Mouse (Mus musculus): ENCODE data around the gene Tbc1d30.
"Not testable (repeated sequence)": the region's sequence is repeated elsewhere in the genome, so short reads cannot be mapped to it uniquely, and the experiment has no call there.

The Tbc1d30 gene

GRCm38 (mm10) chr10:121364801-121365564 lies 13.9 kb upstream of the Tbc1d30 start, which contains the start of gene Gns:
Gene Gns, plus strand, starts transcription at chr10:121365090.
- DNase-seq = peak; percentile 84

DNA sequence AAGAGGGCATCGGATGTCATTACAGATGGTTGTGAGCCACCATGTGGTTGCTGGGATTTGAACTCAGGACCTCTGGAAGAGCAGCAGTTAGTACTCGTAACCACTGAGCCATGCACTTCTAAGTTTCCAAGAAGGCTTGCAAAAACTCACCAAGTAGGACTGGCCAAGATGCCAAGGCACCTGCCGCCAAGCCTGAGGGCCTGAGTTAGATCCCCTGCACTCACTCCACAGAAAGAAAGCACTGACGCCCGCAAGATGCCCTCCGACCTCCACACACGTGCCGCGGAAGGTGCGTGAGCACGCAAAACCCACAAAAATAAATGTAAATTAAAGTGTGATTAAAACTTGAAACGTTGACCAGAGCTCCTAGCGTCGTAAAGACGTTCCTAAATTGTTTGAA lies 13.2 kb upstream of the Tbc1d30 start:
- peak; percentile 48 for DNase-seq

DNA sequence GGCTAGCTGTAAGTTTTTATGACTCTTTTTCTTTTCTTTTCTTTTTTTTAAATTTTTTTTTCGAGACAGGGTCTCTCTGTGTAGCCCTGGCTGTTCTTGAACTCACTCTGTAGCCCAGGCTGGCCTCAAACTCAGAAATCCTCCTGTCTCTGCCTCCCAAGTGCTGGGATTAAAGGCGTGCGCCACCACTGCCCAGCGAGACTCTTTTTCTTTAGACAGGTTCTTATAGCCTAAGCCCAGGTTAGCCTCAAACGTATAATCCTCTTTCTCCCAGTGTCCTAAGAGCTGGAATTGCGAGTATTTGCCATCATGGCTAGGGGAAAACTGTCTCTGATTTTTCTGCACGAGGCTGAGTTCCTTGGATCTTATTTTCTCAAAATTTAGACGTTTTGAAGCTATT lies 12.1 kb upstream of the Tbc1d30 start:
- DNase-seq = no peak

DNA sequence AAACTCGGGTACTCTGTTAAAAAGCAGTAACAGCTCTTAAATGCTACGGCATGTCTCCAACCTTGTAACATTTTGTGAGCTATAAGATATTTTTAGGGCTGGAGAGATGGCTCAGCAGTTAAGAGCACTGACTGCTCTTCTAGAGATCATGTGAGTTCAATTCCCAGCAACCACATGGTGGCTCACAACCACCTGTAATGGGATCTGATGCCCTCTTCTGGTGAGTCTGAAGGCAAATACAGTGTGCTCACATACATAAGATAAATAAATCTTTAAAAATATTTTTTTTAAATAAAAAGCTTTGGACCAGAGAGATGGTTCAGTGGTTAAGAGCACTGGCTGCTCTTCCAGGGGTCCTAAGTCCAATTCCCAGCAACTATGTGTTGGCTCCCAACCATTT lies 9.3 kb upstream of the Tbc1d30 start:
- DNase-seq = no peak

DNA sequence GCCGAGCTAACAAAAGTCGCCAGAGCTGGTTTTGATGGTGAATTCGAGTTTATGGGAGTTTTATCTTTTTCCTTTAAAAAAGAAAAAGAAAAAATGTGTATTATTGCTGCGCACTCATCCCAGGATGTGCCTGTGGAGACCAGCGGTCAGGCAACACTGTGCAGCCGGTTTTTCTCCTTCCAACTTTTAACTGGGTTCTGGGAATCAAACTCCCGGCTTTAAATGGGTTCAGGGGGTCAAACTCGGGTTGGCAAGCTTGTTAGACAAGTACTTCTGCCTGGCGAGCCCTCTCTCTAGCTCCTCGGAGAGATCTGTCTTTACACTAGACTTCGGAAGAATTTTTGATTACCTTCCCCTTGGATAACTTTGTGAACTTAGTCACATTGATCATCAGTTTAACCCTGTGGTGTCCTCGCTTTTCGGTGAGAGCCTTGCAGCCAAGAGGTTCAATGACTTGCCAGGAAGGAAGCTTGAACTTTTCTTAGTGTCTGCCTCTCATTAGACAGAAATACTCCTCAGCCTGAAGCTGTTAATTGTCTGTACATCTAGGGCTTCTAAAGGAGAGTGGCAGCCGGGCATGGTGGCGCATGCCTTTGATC lies 713 bp upstream of the Tbc1d30 start:
- DNase-seq = no peak

DNA sequence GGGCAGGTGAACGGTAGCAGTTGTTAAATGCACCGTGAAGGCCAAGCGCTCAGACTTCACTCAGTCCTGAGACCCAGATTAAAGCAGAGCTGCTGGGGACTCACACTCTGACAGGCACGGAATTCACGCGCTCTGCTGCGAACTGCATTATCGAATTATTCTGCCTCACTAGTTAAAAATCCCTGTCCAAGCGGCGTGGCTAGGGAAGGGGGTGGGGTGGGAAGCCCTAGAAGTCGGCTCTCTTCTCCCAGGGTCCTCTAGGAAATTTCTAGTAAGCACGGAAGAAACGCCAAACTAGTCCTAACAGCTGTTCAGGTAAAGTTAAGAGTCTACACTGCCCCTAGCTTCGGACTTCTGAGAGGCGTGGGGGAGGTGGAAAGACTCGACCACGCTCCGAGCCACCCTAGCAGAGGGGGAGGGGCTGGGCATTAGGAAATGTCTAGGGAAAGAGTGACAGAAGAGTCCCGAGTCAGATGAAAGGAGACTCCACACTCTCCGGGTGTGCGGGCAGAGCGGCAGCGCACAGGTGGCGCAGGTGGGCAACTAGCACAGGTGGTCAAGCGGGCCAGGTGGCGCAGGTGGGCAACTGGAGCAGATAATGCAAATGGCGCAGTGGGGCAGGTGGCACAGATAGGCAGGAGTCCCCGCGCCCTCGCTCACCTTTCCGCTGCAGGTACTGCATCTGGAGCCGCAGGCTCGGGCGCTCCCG lies 567 bp downstream of the Tbc1d30 start:
- no peak for DNase-seq

DNA sequence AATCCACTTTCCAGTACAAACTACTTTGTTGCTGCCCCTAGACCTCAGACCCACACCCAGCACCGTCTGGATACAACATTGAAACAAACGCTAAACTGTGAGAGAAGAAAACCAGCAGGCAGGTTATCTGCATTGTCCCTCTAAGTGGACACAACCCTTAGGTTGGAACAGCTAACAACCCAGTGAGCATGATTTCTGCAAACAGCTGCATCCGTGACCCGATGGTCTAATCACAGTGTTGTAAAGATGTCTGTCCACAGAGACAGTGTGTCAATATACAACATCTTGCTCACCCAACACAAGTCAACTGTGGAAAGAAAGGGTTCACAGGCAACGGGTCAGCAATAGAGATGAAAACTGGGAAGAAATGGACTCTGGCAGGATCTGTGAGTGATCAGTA lies 1.8 kb downstream of the Tbc1d30 start:
- DNase-seq = no peak

GRCm38 (mm10) chr10:121343867-121344266 lies 7.2 kb downstream of the Tbc1d30 start:
- DNase-seq = no peak

- DNase-seq = no peak
Observed at GRCm38 (mm10) chr10:121342260-121342659, 8.8 kb downstream of the Tbc1d30 start.

DNA sequence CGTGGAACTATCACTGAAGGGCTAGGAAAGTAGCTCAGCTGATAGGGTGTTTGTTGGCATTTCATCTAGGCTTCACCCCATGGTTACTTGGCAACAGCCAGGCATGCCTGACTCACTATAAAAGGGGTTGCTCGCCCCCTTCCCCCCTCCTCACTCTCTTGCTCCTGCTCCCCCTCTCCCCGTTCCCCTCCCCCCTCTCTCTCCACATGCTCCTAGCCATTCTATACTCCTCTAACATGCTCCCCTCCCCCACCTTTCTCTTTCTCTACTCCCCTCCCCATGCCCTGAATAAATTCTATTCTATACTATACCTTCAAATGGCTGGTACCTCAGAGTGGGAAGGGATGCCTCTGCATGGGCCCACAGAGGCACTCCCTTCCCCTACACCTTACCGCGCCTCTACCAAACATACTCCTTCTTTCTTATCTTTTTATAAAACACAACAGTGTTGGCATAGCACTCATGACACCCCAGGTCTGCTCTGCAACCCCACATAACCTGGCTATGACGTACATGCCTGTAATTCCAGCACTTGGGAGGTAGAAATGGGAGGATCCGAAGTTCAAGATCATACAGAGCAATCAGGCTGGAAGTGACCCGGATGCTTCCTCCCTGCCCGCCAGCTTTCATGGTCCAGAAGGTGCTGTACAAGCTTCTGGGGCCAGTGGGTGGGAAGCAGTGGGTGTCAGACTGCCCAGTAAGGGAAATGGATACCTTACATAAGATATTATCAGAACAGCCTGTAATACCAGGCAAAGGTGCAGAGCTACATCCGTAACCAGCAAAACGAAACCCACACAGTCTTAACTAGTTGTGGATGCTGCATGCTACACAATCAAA lies 10.1 kb downstream of the Tbc1d30 start:
- no peak for DNase-seq

- not testable (repeated sequence) for DNase-seq
Observed at GRCm38 (mm10) chr10:121336536-121336935, 14.5 kb downstream of the Tbc1d30 start.

GRCm38 (mm10) chr10:121334576-121334975 lies 16.5 kb downstream of the Tbc1d30 start:
- DNase-seq = peak; percentile 49

GRCm38 (mm10) chr10:121330940-121331339 lies 20.1 kb downstream of the Tbc1d30 start:
- DNase-seq = peak; percentile 54

GRCm38 (mm10) chr10:121329586-121329985 lies 21.5 kb downstream of the Tbc1d30 start:
- no peak for DNase-seq

GRCm38 (mm10) chr10:121326167-121326566 lies 24.9 kb downstream of the Tbc1d30 start:
- DNase-seq = no peak

- DNase-seq = peak; percentile 31
Observed at GRCm38 (mm10) chr10:121323493-121323892, 27.6 kb downstream of the Tbc1d30 start.

- DNase-seq = no peak
Observed at GRCm38 (mm10) chr10:121318397-121318950, 32.6 kb downstream of the Tbc1d30 start.

GRCm38 (mm10) chr10:121316361-121316760 lies 34.7 kb downstream of the Tbc1d30 start:
- DNase-seq = no peak

GRCm38 (mm10) chr10:121315321-121316283 lies 35.5 kb downstream of the Tbc1d30 start:
- DNase-seq = no peak

DNA sequence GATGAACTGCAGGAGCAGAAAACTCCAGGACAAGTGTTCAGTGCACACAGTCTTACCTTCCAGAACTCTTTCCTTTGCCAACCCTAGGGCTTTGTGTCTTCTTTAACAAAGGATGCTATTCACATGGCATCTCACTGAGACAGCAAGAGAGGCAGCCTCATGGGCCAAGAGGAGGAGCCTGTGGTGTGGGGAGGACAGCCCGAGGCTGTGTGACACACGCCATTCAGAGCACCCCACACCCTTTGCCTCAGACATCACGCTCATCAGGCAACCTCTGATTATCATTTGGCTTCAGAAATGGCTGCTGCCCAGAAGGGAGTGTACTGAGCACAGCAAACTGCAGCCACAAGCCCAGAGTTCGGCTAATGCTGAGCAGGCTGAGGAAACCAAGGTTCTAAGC lies 36.9 kb downstream of the Tbc1d30 start:
- no peak for DNase-seq

- no peak for DNase-seq
Observed at GRCm38 (mm10) chr10:121313049-121313448, 38.0 kb downstream of the Tbc1d30 start.

Data from cerebellum, adult 9-11 months (tissue).